Mouse (Mus musculus) stomach, postnatal 0 days (tissue): Measurements from ENCODE around the gene Rbm15. TPM values are rescaled to one million over a fixed set of nuclear protein-coding genes. Genes with fewer than 3 reads are reported as not detected.
A peak's percentile ranks its signal among the peaks of the same experiment; 100 is the strongest.

Experiments
- ATAC-seq: fragments of 200-750 bp; cut with Nextera tagmentation; 2 replicates; pipeline ENCODE4 v1.8.0; 2017; ENCODE audit not compliant: low FRiP score, low TSS enrichment
- DNase-seq: peaks from one replicate; pipeline ENCODE4 v3.0.0-alpha.2; 2016; ENCODE audit warnings: low spot score
- H3K27ac ChIP-seq: fragments of 300-500 bp; sonication (generic); replicated peaks from 2 replicates; pipeline ENCODE4 v1.5.1; 2014; ENCODE audit warnings: mild to moderate bottlenecking, control low read depth
- H3K27me3 ChIP-seq: fragments of 300-500 bp; sonication (generic); 2 replicates; pipeline ENCODE4 v1.6.1; 2014; ENCODE audit warnings: low read length; ENCODE audit not compliant: control insufficient read depth, insufficient read depth
- H3K36me3 ChIP-seq: fragments of 300-500 bp; sonication (generic); 2 replicates; pipeline ENCODE4 v1.6.1; 2014; ENCODE audit warnings: low read length, mixed read lengths; ENCODE audit not compliant: control insufficient read depth, insufficient read depth
- H3K4me1 ChIP-seq: fragments of 300-500 bp; sonication (generic); replicated peaks from 2 replicates; pipeline ENCODE4 v1.6.1; 2014; ENCODE audit warnings: antibody characterized with exemption; ENCODE audit not compliant: control insufficient read depth, insufficient read depth
- H3K4me2 ChIP-seq: fragments of 300-500 bp; sonication (generic); replicated peaks from 2 replicates; pipeline ENCODE4 v1.6.1; 2014; ENCODE audit warnings: low read depth, mild to moderate bottlenecking, control low read depth, moderate library complexity
- H3K4me3 ChIP-seq: fragments of 300-500 bp; sonication (generic); 2 replicates; pipeline ENCODE4 v1.5.1; 2014; ENCODE audit warnings: low read depth, low read length, control low read depth
- H3K9ac ChIP-seq: fragments of 300-500 bp; sonication (generic); 2 replicates; pipeline ENCODE4 v1.6.1; 2014; ENCODE audit warnings: mild to moderate bottlenecking, low read length, control low read depth, mixed read lengths
- H3K9me3 ChIP-seq: fragments of 300-500 bp; sonication (generic); 2 replicates; pipeline ENCODE4 v1.6.1; 2016; ENCODE audit warnings: low read length; ENCODE audit not compliant: control insufficient read depth
- CTCF ChIP-seq: IDR thresholded peaks from 2 replicates; pipeline ENCODE4 v1.5.1; 2016; ENCODE audit warnings: antibody characterized with exemption, low read depth, mild to moderate bottlenecking, moderate library complexity
- EP300 ChIP-seq: optimal IDR thresholded peaks from 2 replicates; pipeline ENCODE3; 2016; ENCODE audit warnings: antibody characterized with exemption
- WGBS: fragments of 180-500 bp; shearing (Covaris S2); extraction: QIAGEN DNeasy Blood & Tissue Kit; methylation state at CpG from one replicate; pipeline ENCODE4 v1.1.7; 2014; 5-methylcytosine and 5-hydroxymethylcytosine counted together
- polyA plus RNA-seq: library from polyadenylated mRNA; unstranded; fragments of >200 nt; fragmentation: Nextera tagmentation; extraction: Ambion mirVana; gene quantifications from 2 replicates; pipeline ENCODE4 v1.2.1, GENCODE M21; 2015

The Rbm15 gene
- polyA plus RNA-seq, 1 experiment from 2014 or later = 6.0 TPM

DNA sequence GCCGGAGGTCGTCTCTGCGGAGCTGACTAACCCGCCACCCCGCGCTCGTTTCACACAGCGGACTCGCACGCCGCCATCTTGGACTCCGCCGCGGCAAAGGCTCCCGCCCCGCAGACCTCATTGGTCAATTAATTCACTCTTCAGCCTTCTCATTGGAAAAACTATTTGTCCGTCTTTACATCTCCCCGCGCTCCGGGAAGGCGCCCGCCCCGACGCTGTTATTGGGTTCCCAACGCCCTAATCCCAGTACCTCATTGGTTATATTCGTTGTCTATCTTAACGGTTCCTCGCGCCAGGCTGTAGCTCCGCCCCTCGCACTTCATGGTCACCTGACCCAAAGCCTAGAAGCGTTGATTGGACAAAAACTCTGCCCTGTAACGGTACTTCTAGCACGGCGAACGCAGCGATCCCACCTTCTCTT lies 503 bp downstream of the Rbm15 start:
- ATAC-seq = peak; percentile 96
- peak overlapping the region; percentile 91 for H3K4me2 ChIP-seq
- WGBS = 0% methylated on average over 37 of the region's 37 CpGs
- peak overlapping the region; percentile 97 for H3K4me3 ChIP-seq
- no peaks in the 10 kb centered on the region for H3K27me3 ChIP-seq
- 0 out of 2 replicates have a peak, but pooled peaks cover 3% of the 10 kb centered on the region for H3K36me3 ChIP-seq
- peak; percentile 97 for DNase-seq
- no peaks in the 10 kb centered on the region for H3K9me3 ChIP-seq
- H3K4me1 ChIP-seq = peaks cover 8% of the 10 kb centered on the region
- TF ChIP-seq CTCF (no peak), EP300 (peak; percentile 10)
- peak overlapping the region; percentile 97 for H3K27ac ChIP-seq
- peak overlapping the region; percentile 90 for H3K9ac ChIP-seq

DNA sequence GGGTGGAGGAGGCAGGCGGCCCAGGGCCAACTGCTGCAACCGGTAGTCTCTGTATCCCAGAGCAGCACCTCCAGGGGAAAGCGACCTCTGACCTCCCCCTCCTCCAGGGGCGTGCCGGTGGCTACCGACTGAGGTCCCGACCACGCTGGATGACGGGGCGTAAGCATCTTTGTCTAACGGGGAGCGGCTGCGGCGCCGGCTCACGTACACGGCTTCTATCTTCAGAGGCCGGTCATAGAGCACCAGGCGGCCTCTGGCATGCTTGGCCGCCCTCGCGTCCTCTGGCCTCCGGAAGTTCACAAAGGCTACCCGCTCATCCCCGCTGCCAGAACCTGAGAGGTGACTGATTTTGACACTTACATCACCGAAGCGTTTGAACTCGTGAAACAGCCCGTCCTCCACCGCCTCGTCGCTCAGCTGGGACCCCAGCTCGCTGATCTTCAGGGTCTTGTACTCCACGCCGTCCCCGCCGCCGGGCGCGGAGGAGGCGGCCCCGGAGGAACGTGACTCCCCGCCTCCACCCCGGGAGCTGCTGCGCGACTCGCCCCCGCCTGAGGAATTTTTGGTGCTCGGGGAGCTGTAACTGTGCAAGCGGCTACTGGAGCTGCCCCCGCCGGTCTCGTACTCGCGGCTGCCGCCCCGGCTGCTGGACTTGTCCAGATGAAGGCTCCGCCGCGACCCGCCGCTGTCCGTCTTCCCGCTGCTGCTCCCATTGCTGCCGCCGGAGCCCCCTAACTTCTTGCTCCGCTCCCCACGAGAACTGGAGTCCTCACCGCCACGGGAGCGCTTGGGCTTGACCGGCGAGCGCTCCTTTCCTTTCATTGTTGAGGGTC lies 1.1 kb downstream of the Rbm15 start:
- Histone ChIP-seq H3K4me2 (peak overlapping the region; percentile 91), H3K4me1 (peaks cover 8% of the 10 kb centered on the region), H3K27ac (peak overlapping the region; percentile 93), H3K36me3 (0 out of 2 replicates have a peak, but pooled peaks cover 3% of the 10 kb centered on the region), H3K9me3 (no peaks in the 10 kb centered on the region), H3K9ac (peak overlapping the region; percentile 90), H3K4me3 (peak overlapping the region; percentile 97), H3K27me3 (no peaks in the 10 kb centered on the region)
- DNase-seq (peak; percentile 66), ATAC-seq (no peak)
- TF ChIP-seq EP300 = no peak
- no peak for TF ChIP-seq CTCF
- under 1% methylated on average over 74 of the region's 75 CpGs for WGBS

DNA sequence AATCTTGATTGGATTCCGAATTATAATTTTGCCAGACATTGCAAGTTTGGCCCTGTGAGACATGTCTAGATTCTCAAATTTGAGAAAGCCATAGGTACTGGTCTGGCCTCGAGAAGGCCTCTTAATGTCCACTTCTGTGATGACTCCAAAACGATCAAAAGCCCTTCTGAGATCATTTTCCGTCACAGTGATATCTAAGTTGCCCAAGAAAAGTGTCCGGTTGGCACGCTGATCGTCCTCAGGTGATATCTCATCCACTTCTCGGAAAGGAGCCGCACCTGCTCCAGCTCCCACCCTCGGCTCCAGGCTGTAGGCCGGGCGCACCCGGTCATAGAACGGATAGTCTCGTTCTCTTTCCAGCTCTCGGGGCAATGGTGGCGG lies 1.7 kb downstream of the Rbm15 start:
- no peak for DNase-seq
- Histone ChIP-seq H3K4me3 (peak overlapping the region; percentile 97), H3K4me1 (peaks cover 8% of the 10 kb centered on the region), H3K27ac (peak overlapping the region; percentile 93), H3K9ac (peak overlapping the region; percentile 90), H3K9me3 (no peaks in the 10 kb centered on the region), H3K4me2 (peak overlapping the region; percentile 91), H3K27me3 (no peaks in the 10 kb centered on the region), H3K36me3 (0 out of 2 replicates have a peak, but pooled peaks cover 3% of the 10 kb centered on the region)
- WGBS = 12% methylated on average over 17 of the region's 17 CpGs
- TF ChIP-seq CTCF = no peak
- ATAC-seq = no peak

DNA sequence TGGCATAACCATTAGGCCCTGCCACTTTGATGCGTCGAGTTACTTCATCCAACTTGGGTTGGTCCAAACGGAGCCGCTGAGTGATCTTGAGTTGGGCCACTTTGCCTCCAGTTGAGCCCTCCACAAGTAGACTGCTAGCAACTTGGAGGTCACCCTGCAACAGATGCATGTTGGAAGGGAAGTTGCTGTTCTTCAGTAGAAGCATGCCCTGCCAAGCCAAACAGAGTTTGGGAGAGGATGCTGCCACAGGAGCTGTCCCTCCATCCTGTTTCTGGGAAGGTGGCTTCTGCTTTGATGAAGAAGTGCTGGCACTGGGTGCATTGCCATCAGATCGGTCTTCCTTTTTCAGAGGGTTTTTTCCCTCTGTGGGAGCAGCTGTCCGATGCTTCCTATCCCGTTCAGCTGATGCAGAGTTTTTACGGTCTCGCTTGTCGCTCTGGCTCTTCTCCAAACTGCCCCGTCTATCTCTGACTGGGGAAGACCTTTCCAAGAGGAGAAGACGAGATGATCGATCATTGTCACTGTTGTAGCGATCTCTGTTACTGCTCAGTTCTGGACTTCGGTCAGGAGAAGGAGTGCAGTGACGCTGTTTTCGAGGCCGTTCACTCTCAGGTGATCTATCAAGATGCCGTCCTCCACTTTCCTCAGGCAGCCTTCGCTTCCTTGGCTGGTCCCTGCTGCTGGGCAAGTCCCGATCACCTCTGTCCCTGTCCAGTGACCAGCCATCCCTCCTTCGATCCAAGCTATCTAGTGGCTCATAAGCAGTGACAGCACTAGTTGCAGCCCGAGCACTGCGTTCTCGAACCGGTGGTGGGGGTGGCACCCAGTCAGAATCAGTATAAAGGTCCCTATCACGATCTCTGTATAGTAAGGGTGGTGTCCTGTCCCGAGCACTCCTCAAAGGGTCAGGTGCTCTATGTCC lies 2.7 kb downstream of the Rbm15 start:
- ATAC-seq = no peak
- Histone ChIP-seq H3K9me3 (no peaks in the 10 kb centered on the region), H3K27me3 (no peaks in the 10 kb centered on the region), H3K4me3 (no peak overlapping the region), H3K9ac (no peak overlapping the region), H3K4me2 (peak overlapping the region; percentile 91), H3K36me3 (0 out of 2 replicates have a peak, but pooled peaks cover 3% of the 10 kb centered on the region), H3K27ac (no peak overlapping the region), H3K4me1 (peaks cover 8% of the 10 kb centered on the region)
- 44% methylated on average over 28 of the region's 28 CpGs for WGBS
- TF ChIP-seq CTCF = no peak
- no peak for TF ChIP-seq EP300
- no peak for DNase-seq

DNA sequence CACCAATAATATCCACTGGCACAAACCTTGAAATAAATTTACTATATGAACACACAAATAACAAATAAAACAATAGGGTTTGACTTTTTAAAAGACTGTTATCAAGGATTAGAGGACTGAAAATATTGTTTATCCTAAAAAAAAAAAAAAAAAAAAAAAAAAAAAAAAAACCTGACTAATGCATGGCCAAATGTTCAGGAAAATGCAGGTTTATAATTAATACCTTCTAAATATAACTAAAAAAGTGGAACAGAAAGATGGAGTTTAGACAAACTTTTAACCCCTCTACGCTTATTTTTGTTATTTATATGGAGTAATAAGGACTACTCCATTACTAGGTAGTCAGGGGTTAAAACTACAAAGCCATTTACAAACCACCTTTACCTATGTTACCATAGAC lies 7.0 kb downstream of the Rbm15 start:
- peaks cover 3% of the 10 kb centered on the region; the same call in 1 of the 2 replicates for H3K36me3 ChIP-seq
- ATAC-seq = no peak
- 98% methylated on average over 1 of the region's 1 CpGs for WGBS

More for the DNA sequence above, 7.0 kb downstream of the Rbm15 start:
- Histone ChIP-seq H3K9me3 (no peaks in the 10 kb centered on the region), H3K27ac (no peak overlapping the region), H3K4me3 (no peak overlapping the region), H3K4me1 (peaks cover 5% of the 10 kb centered on the region), H3K9ac (no peak overlapping the region), H3K4me2 (no peak overlapping the region), H3K27me3 (no peaks in the 10 kb centered on the region)
- TF ChIP-seq EP300 (no peak), CTCF (no peak)
- no peak for DNase-seq
